Mouse (Mus musculus) cerebellum, adult 8-10 months (tissue): ENCODE results near the gene Utrn.

Experiments
- DNase-seq: peaks from one replicate; pipeline ENCODE4 v3.0.0; 2022

Gene Utrn

DNA sequence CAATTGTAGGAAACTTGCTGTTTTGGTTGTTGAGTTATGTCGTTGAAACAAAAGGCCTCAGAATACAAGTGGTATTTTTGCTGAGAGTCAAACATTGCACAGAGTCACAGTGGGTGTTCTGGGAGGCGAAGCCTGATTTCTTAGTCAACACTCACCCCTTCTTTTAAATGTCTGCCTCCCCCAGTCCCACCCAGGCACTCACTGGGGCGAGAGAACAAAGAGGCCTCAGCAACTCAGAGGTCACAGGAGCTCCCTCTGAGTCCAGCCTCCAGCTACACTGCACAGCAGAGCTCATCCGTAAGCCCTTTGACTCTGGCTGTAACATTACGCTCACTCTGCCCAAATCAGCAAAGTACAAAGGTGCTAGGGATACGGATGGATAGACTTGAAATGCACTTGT, 77.1 kb downstream of the Utrn start:
- DNase-seq, result no peak

GRCm38 (mm10) chr10:12790881-12791280, 78.3 kb downstream of the Utrn start:
- DNase-seq, result no peak

DNA sequence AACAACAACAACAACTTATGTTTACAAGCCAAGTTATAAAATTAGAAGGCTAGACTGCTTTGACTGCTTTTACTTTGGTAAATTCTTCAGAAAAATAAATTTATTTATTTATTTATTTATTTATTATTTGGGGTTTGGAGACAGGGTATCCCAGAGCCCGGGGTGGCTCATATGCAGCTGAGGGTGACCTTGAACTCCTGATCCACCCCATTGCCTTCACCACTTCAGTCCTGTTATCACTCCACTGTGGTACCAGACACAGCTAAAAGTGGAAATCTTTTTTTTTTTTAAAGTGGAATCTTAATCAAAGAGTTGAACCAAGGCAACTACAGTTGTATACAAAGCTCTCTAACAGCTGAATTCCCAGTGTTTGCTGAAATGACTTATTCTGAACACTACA, 80.6 kb downstream of the Utrn start:
- DNase-seq, result no peak

- DNase-seq, result no peak
Measured at GRCm38 (mm10) chr10:12787965-12788364, 81.2 kb downstream of the Utrn start.

- DNase-seq, result no peak
Measured at GRCm38 (mm10) chr10:12785299-12785698, 83.9 kb downstream of the Utrn start.

- DNase-seq, result no peak
Measured at GRCm38 (mm10) chr10:12781381-12781907, 87.7 kb downstream of the Utrn start.

GRCm38 (mm10) chr10:12773178-12773577, 96.0 kb downstream of the Utrn start:
- DNase-seq, result no peak

GRCm38 (mm10) chr10:12771511-12771910, 97.7 kb downstream of the Utrn start:
- no peak for DNase-seq

GRCm38 (mm10) chr10:12762668-12763067, 106.5 kb downstream of the Utrn start:
- no peak for DNase-seq

DNA sequence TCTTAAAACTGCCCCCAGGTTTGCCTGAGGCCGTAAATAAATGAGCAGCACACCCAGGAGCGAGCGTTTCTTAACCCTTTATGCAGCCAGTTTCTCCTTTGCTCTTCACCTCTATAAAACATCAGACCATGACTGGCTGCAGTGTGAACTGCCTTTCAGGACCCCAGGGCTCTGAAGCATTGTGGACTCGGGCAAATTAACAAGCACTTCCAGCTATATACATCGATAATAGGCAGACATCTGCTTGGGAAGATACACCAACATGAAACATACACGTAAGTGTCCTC, 110.5 kb downstream of the Utrn start:
- DNase-seq, result no peak

DNA sequence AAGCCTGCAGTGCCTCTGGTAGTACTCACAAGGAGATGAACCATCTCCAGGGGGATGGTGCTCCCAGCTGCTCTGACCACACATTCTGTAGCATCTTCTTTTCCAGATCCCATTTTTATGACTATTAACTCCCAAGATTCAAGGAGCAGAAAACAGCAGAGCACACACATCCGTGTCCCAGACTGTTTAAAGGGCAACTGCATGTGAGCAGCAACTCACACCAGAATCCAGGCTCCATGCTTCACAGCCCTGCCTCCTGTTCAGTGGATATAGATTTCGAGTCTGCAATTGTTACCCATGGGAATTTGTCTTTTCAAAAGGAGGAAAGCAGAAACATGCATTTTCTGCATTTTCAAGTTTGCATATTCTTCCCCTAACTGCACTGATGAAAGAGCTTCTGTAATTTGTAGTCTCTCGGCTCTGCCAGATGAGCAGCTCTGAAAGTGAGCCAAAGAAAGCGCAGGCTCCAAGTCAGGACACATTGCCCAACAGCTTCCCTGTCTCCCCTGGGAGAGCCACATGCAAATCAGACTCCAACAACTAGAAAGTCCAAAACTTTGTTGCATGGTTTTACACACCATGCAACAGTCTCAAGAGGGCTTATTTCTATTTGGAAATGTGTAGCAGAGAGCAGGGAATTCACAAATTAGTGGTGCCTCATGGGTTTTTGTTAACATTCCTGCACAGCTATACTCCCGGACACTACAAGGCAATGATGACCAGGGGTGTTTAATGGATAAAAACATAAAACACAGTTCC, 111.0 kb downstream of the Utrn start:
- no peak for DNase-seq

DNA sequence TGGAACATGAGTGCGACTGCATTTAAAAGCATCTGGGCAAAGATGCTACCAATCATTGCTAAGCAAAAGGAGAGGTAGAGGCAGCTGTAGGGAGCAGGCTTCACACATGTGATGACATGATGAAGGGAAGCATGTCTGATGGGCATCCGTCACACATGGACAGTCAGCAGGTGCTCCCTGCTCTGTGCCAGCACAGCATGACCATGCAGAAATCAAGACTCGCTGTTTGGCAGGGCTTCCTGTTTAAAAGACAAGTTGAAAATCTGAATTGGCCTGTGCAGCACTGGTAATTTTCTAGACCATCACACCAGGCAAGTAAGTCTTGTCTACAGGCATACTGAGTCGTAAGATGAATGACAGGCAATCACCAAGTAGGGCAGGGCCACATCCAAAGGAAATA, 112.5 kb downstream of the Utrn start:
- peak; percentile 17 for DNase-seq

DNA sequence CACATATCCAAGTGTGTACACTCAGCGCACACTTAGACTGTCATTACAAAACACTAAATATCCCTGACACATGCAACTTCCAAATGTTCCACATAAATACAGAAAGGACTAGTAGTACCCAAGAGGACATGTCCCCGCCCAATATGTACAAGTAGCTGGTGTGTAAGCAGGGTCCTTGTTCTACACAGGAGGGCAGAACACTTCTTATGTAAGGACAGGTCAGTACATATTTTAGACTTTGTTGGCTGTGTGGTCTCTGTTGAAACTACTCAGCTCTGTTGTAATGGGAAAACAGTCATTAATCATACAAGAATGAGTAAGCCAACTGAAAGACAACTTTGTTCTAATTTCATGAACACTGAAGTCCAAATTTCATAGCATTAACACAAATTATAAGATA, 114.3 kb downstream of the Utrn start:
- DNase-seq, result no peak

DNA sequence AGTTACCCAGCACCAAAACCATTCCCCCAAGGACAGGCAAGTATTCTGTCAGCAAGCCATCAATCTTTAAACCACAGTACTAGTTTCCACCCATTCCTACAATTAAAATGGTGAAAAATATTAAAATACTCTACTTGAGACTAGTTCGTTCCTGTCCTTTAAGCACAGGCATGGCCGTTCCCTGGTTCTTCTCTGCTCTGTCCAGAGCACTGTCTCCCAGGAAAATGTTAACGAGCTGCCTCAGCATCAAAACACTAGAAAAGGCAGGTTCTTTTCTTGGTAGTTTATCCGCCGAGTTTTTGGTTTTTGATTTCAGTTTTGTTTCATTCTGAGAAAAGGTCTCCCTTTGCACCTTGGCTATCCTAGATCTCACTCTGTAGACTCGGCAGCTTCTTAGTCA, 115.0 kb downstream of the Utrn start:
- no peak for DNase-seq

GRCm38 (mm10) chr10:12743717-12744116, 125.4 kb downstream of the Utrn start:
- DNase-seq, result no peak

DNA sequence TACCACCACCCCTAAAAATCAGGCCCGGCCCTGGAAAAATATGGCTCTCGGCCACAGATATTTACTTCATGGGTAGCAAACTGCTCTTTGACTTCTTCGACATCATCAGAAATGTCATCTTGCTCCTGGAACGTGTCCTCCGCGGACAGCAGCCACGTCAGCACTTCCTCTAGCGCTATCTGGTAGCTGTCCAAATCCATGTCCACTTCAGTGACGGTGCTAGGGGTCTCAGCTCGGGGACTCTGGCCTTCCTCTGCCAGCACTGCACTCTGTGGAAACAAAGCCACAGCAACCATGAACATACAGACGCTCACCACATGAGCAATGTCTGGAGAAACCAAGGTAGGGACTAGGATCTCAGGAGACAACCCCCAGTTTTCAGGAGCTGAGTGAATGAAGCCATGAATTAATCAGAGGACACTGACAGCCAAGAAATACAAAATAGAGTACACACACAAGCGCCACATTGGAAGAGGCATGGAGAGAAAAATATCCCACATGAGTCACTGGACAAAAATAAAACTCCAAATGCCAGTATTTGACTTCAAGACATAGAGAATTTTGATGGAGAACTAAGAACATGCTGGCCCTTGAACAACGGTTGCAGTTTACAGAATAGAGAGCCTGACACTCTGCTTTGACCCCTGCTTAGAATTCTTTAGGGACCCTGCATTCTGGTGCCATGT, 129.7 kb downstream of the Utrn start:
- DNase-seq, result no peak

GRCm38 (mm10) chr10:12737926-12738325, 131.2 kb downstream of the Utrn start:
- DNase-seq, result no peak

- DNase-seq, result no peak
Measured at GRCm38 (mm10) chr10:12736861-12737835, 132.0 kb downstream of the Utrn start.

GRCm38 (mm10) chr10:12735695-12736094, 133.5 kb downstream of the Utrn start:
- no peak for DNase-seq

DNA sequence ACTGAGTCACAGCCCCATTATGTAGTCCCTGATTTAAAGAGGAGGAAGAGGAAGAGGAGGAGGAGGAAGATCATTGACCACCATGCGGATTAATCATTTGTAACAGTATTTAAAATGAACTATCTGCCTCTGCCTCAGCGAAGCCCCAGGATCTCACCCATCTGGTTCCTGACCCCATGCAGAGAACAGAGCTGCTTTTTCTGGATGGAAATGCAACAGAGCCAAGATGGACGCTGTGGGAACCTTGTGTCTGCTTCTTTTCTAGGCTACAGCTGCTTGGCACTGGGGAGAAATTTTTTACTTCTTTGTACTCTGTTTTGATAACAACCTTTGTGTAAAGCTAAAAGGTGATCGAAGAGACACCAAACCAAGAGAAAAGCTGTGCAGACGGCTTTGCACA, 137.7 kb downstream of the Utrn start:
- no peak for DNase-seq

DNA sequence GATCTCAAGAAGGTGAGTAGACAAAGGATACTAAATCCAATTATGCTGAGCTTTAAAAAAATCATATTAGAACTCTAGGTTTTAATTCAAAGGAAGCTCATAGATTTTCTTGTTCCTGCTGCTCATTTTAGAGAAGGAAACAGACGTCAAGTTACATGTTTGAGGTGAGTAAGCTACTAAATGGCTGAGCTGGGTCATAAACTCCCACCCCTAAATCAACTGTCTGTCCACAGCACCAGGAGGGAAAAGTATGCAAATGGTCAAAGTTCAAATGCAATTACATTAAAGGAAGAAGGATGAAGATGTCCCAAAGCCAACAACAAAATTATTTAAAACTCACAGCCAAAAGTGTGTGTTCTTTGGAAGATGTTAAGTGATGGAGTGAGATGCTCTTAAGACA, 139.5 kb downstream of the Utrn start:
- DNase-seq, result no peak

DNA sequence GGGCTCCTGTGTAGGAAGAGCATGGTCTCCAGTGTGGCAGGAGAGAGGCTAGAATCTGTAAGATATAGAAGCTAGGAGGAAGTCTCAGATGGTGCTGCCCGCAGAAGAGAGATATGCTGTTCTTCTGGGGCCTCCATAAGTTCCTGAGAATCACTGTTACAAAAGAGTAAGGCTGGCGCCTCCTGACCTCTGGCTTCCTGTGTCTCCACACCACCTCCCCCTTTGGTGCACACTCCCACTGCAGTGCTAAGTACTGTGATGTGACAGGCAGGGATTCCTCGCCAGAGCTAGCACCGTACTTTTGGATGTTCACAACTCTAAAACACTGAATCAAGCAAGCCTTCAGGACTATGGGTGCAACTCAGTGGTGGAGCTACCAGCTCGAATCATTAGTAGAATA, 140.1 kb downstream of the Utrn start:
- DNase-seq, result no peak

DNA sequence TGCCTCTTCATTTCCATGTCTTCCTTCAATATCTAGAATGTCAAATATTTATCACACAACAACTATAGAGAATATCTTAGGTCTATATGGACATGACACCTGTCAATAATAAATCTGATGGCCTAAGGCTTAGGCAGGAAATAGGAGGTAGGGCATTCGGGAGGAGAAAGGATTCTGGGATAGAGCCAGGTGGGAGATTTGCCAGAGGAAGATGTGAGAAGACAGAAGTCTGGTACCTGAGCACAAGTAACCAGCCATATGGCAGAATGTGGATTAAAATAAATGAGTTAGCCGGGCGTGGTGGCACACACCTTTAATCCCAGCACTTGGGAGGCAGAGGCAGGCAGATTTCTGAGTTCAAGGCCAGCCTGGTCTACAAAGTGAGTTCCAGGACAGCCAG, 141.3 kb downstream of the Utrn start:
- DNase-seq, result no peak
